Mouse (Mus musculus): Measurements from ENCODE around the gene Raf1. TPM values are rescaled to one million over a fixed set of nuclear protein-coding genes. Genes with fewer than 3 reads are reported as not detected.

Gene Raf1
- polyA plus RNA-seq, 2 experiments = 120 to 176 TPM

- DNase-seq (ENCODE audit: low spot score) = no peak
- ATAC-seq (ENCODE audit: low FRiP score, low read depth) = no peak
- Histone ChIP-seq H3K9ac (ENCODE audit: low read depth, low read length, severe bottlenecking) (no peak overlapping the region), H3K36me3 (ENCODE audit: control insufficient read depth, insufficient read depth, low read length) (no peaks in the 10 kb centered on the region), H3K4me2 (replicated peaks; ENCODE audit: low read depth, low read length, severe bottlenecking) (no peak overlapping the region), H3K4me1 (ENCODE audit: control insufficient read depth, insufficient read depth, low read length) (no peaks in the 10 kb centered on the region), H3K9me3 (ENCODE audit: control insufficient read depth, low read length) (no peaks in the 10 kb centered on the region), H3K27me3 (ENCODE audit: control insufficient read depth, insufficient read depth, low read length) (no peaks in the 10 kb centered on the region), H3K27ac (replicated peaks; ENCODE audit: low read depth, low read length) (no peak overlapping the region), H3K4me3 (replicated peaks; ENCODE audit: low read length) (no peak overlapping the region)
- no peak for TF ChIP-seq POLR2A (IDR thresholded peaks at IDR 0.05; ENCODE audit: borderline replicate concordance, extremely low read depth, insufficient read depth, insufficient read length)
- 86% methylated on average over 4 of the region's 4 CpGs for WGBS
Measured at GRCm38 (mm10) chr6:115681066-115681465, 4.6 kb upstream of the Raf1 start.

- ATAC-seq (ENCODE audit: low FRiP score, low read depth) = no peak
- H3K27me3 ChIP-seq (ENCODE audit: control insufficient read depth, insufficient read depth, low read length) = no peaks in the 10 kb centered on the region
- TF ChIP-seq POLR2A (IDR thresholded peaks at IDR 0.05; ENCODE audit: borderline replicate concordance, extremely low read depth, insufficient read depth, insufficient read length) = no peak
- no peak overlapping the region for H3K9ac ChIP-seq (ENCODE audit: low read depth, low read length, severe bottlenecking)
- H3K27ac ChIP-seq (replicated peaks; ENCODE audit: low read depth, low read length) = no peak overlapping the region
- H3K4me3 ChIP-seq (replicated peaks; ENCODE audit: low read length) = no peak overlapping the region
- no peak for DNase-seq (ENCODE audit: low spot score)
- no peaks in the 10 kb centered on the region for H3K9me3 ChIP-seq (ENCODE audit: control insufficient read depth, low read length)
- H3K36me3 ChIP-seq (ENCODE audit: control insufficient read depth, insufficient read depth, low read length) = no peaks in the 10 kb centered on the region
- WGBS = 100% methylated on average over 1 of the region's 1 CpGs
- peaks cover 14% of the 10 kb centered on the region for H3K4me1 ChIP-seq (ENCODE audit: control insufficient read depth, insufficient read depth, low read length)
- H3K4me2 ChIP-seq (replicated peaks; ENCODE audit: low read depth, low read length, severe bottlenecking) = no peak overlapping the region
Measured at GRCm38 (mm10) chr6:115678012-115678411, 1.6 kb upstream of the Raf1 start.

- no peak for TF ChIP-seq POLR2A (IDR thresholded peaks at IDR 0.05; ENCODE audit: borderline replicate concordance, extremely low read depth, insufficient read depth, insufficient read length)
- no peak for ATAC-seq (ENCODE audit: low FRiP score, low read depth)
- WGBS = 97% methylated on average over 7 of the region's 7 CpGs
- Histone ChIP-seq H3K36me3 (ENCODE audit: control insufficient read depth, insufficient read depth, low read length) (no peaks in the 10 kb centered on the region), H3K4me2 (replicated peaks; ENCODE audit: low read depth, low read length, severe bottlenecking) (peak overlapping the region; percentile 86), H3K9me3 (ENCODE audit: control insufficient read depth, low read length) (no peaks in the 10 kb centered on the region), H3K4me3 (replicated peaks; ENCODE audit: low read length) (peak overlapping the region; percentile 94), H3K9ac (ENCODE audit: low read depth, low read length, severe bottlenecking) (0 out of 2 replicates have a peak overlapping the region, but pooled peaks have one; percentile 99), H3K27me3 (ENCODE audit: control insufficient read depth, insufficient read depth, low read length) (no peaks in the 10 kb centered on the region), H3K4me1 (ENCODE audit: control insufficient read depth, insufficient read depth, low read length) (peaks cover 14% of the 10 kb centered on the region), H3K27ac (replicated peaks; ENCODE audit: low read depth, low read length) (no peak overlapping the region)
- DNase-seq (ENCODE audit: low spot score) = no peak
Measured at GRCm38 (mm10) chr6:115677441-115677840, 1.0 kb upstream of the Raf1 start.

- ATAC-seq (ENCODE audit: low FRiP score, low read depth) (peak; percentile 51), DNase-seq (ENCODE audit: low spot score) (peak; percentile 52)
- Histone ChIP-seq H3K27me3 (ENCODE audit: control insufficient read depth, insufficient read depth, low read length) (no peaks in the 10 kb centered on the region), H3K4me3 (replicated peaks; ENCODE audit: low read length) (peak overlapping the region; percentile 94), H3K27ac (replicated peaks; ENCODE audit: low read depth, low read length) (peak overlapping the region; percentile 99), H3K4me2 (replicated peaks; ENCODE audit: low read depth, low read length, severe bottlenecking) (peak overlapping the region; percentile 86), H3K4me1 (ENCODE audit: control insufficient read depth, insufficient read depth, low read length) (peaks cover 14% of the 10 kb centered on the region), H3K9ac (ENCODE audit: low read depth, low read length, severe bottlenecking) (peak overlapping the region; percentile 99), H3K9me3 (ENCODE audit: control insufficient read depth, low read length) (no peaks in the 10 kb centered on the region), H3K36me3 (ENCODE audit: control insufficient read depth, insufficient read depth, low read length) (no peaks in the 10 kb centered on the region)
- WGBS = under 1% methylated on average over 52 of the region's 53 CpGs
- TF ChIP-seq POLR2A (IDR thresholded peaks at IDR 0.05; ENCODE audit: borderline replicate concordance, extremely low read depth, insufficient read depth, insufficient read length) = no peak
Measured at GRCm38 (mm10) chr6:115675508-115676336, 713 bp downstream of the Raf1 start.

- DNase-seq (ENCODE audit: low spot score) = peak; percentile 15
- Histone ChIP-seq H3K36me3 (ENCODE audit: control insufficient read depth, insufficient read depth, low read length) (no peaks in the 10 kb centered on the region), H3K9me3 (ENCODE audit: control insufficient read depth, low read length) (no peaks in the 10 kb centered on the region), H3K4me2 (replicated peaks; ENCODE audit: low read depth, low read length, severe bottlenecking) (peak overlapping the region; percentile 86), H3K27me3 (ENCODE audit: control insufficient read depth, insufficient read depth, low read length) (no peaks in the 10 kb centered on the region), H3K27ac (replicated peaks; ENCODE audit: low read depth, low read length) (peak overlapping the region; percentile 99), H3K9ac (ENCODE audit: low read depth, low read length, severe bottlenecking) (peak overlapping the region; percentile 99), H3K4me3 (replicated peaks; ENCODE audit: low read length) (peak overlapping the region; percentile 94), H3K4me1 (ENCODE audit: control insufficient read depth, insufficient read depth, low read length) (peaks cover 14% of the 10 kb centered on the region)
- no peak for TF ChIP-seq POLR2A (IDR thresholded peaks at IDR 0.05; ENCODE audit: borderline replicate concordance, extremely low read depth, insufficient read depth, insufficient read length)
- no peak for ATAC-seq (ENCODE audit: low FRiP score, low read depth)
- WGBS = 1% methylated on average over 13 of the region's 13 CpGs
Measured at GRCm38 (mm10) chr6:115675166-115675507, 1.3 kb downstream of the Raf1 start.
